Mouse (Mus musculus) MEL-GATA-1-ER (cell line): Measurements from ENCODE around the gene Cfap54.

Experiments
- DNase-seq: peaks from one replicate; pipeline ENCODE4 v3.0.0-alpha.2; 2012; ENCODE audit warnings: low read depth; ENCODE audit errors: extremely low read depth

Cfap54 gene

GRCm38 (mm10) chr10:92942848-92943645, 138.4 kb downstream of the Cfap54 start:
- DNase-seq, result no peak

DNA sequence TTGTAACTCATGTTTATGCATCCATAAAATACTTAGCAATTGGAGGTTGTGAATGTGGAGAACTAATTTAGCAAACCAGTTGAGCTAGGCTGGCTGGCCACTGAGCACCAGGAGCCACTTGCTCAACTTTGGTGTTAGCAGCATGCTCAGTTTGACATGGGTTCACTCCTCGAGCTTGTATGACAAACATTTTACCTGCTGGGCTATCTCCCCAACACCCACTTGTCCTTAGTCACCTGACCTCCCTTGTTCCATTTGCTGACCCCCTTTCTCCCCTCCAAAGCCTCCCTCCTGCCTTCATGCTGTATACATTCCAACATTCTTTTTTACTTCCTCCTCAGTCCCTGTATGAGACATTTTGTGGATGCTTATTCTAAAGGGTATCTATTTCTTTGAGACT, 139.8 kb downstream of the Cfap54 start:
- no peak for DNase-seq

GRCm38 (mm10) chr10:92937741-92938285, 143.6 kb downstream of the Cfap54 start:
- DNase-seq, result no peak

DNA sequence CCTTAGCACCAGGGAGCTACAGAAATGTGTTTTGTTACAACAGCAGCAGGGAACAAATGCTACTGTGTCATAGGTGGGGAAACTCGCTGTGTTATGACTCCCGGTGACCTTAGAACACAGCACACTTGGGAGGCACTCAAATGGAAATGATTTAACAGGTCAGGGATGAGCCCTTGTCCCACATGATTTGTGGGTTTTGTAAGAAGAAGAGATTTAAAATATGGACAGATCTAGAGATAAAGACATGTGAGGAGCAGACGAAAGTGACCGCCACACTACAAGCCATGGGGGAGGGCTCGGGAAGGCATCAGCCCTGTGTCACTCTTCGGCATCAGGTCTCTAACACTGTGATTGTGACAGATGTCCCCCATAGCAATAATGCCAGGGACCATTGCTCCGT, 144.3 kb downstream of the Cfap54 start:
- no peak for DNase-seq

- DNase-seq, result no peak
Observed at GRCm38 (mm10) chr10:92934506-92934905, 146.9 kb downstream of the Cfap54 start.

DNA sequence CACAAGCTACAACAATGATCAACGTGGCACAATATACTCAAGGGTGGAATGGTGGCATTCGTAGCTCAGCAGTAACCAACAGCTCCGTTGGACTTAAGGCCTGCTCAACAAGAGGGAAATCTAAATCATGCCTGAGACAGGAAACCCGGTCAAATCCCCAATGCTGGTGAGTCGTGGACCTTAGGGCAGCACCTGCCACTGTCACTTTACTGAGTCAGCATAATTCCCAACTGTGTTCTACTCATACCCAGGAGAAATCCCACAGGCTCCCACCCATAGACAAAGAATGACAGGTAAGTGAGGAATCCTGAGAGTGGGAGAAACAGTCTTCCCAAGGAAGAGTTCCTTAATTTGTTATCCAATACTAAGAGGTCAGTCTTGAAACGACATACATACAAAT, 147.8 kb downstream of the Cfap54 start:
- DNase-seq, result no peak

- DNase-seq, result no peak
Observed at GRCm38 (mm10) chr10:92932464-92932863, 149.0 kb downstream of the Cfap54 start.

- DNase-seq, result no peak
Observed at GRCm38 (mm10) chr10:92930036-92930435, 151.4 kb downstream of the Cfap54 start.

GRCm38 (mm10) chr10:92928256-92928655, 153.2 kb downstream of the Cfap54 start:
- DNase-seq, result no peak

GRCm38 (mm10) chr10:92918551-92918950, 162.9 kb downstream of the Cfap54 start:
- DNase-seq, result no peak

- no peak for DNase-seq
Observed at GRCm38 (mm10) chr10:92907246-92907645, 174.2 kb downstream of the Cfap54 start.

- DNase-seq, result no peak
Observed at GRCm38 (mm10) chr10:92888466-92888865, 193.0 kb downstream of the Cfap54 start.

DNA sequence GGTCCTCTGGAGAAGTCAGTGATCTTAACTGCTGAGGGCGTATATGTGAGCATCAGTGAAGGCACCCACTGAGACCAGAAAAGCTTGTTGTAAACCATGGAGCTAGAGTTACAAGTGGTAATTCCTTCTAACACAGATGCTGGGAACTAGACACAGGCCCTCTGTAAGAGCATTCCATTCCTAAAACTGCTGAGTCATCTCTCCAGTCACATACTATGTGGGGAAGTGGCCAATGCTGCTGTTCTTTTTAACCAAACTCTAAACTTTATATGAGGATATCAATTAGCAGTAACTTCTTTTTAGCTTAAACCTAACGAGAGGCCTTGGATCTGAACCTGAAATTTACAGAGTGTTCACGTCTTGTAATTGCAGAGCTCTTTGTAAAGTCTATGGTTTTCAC, 203.4 kb downstream of the Cfap54 start:
- no peak for DNase-seq

DNA sequence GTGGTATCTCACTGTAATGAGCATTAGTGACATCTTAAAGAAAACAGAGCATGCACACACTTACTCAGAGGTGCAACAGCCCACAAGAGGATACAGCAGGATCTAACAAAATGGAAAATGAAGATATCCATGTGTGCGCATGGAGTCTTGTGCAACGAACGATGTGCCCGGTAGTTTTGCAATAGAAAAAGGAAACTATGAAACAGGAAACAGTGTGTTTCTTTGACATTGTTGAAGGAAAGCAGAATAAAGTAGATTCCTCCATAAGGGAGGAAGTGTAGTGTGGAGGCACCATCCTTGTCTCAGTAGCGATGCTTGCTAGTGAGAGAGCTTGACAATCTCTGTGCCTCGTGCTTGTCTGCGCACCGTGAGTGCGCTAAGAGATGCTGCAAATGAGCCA, 240.4 kb downstream of the Cfap54 start:
- DNase-seq, result no peak

- no peak for DNase-seq
Observed at GRCm38 (mm10) chr10:92837572-92837971, 243.8 kb downstream of the Cfap54 start.

DNA sequence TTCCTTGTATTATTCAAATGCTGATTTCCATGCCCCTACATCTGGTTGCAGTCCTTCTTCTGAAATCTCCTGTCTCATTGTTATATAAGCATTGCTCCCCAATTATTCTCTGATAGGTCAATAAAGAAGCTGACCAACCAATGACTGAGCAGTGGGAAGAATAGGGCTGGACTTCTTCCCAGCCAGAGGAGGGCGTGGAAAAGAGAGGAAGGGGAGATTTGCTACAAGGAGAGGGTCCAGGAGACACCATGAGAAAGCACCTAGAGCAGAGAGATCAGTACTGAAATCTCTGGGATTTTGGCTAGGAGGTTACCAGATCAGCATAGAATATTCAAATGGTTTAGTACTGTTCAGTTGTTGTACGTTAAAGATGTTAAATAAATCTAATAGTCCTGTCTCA, 244.4 kb downstream of the Cfap54 start:
- DNase-seq, result no peak

- DNase-seq, result no peak
Observed at GRCm38 (mm10) chr10:92821499-92821898, 259.9 kb downstream of the Cfap54 start.

DNA sequence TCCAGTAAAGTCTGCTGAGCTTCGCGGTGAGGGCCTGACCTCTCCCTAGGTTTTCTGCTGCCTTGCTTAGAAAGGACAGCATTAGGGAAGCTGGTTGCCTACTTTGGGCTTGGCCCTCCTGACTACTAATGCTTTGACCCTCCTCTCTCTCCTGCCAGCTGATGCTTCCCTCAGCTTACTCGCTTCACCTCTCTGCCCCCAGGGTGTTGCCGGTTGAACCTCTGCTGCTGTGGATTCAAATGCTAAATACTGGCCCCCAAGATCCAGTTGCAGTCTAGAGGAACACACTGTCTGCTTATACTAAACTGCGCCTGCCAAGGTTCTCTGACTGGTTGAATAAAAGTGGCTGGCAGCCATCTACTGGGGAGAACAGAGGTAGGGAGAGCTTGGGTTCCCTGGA, 263.2 kb downstream of the Cfap54 start:
- DNase-seq, result no peak

- no peak for DNase-seq
Observed at GRCm38 (mm10) chr10:92816903-92817302, 264.5 kb downstream of the Cfap54 start.

DNA sequence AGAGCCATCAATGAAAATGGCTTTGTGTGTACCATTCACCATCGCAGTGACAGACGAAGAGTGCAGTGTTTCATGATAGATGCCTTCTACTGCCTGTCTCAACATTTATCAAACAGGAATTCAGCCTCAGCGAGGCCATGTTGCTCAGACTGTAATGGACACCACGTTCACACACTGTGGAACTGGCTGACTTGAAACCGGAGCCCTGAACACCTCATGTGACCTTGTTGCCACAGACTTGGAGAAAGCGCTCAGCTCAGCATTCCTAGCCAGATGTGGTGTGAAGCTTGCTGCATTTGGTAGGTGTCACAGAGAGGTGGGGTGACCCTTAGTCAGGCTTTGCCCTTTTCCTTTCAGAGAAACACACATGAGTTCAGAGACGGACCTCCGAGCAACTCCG, 270.5 kb downstream of the Cfap54 start:
- no peak for DNase-seq

- no peak for DNase-seq
Observed at GRCm38 (mm10) chr10:92791908-92792307, 289.5 kb downstream of the Cfap54 start.

- no peak for DNase-seq
Observed at GRCm38 (mm10) chr10:92791531-92791900, 289.9 kb downstream of the Cfap54 start.

DNA sequence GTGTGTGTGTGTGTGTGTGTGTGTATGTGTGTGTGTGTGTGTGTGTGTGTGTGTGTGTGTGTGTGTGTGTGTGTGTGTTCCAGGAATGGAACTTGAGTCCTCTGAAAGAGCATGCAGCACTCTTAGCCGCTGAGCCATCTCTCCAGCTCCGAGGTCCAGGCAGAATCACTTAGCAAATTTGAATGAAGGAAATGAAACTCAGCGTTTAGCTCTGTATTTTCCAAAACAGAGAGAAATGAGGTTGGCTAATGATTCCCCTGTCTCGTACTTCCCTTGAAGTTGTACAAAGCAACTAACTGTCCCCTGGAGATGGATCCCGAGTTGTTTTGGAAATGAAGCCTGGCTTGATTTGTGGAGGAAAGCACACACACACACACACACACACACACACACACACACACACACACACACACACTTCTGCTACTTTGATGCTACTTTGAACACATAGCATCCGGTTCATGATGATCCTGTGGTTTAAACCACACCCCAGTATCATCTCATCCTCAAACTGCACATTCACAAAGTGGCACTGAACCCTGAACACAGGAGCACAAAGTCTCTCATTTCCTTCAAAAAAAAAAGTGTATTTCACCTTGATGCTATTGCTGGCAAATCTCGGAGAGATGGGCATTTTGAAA, 290.4 kb downstream of the Cfap54 start:
- DNase-seq, result no peak
